Mouse (Mus musculus): ENCODE measurements at regions not wholly inside any gene's neighbourhood (a gene's known extent, or its start where the extent isn't known, plus 50 kb on each side); places are given as distances from the start of the nearest gene placed in this dataset.

DNA sequence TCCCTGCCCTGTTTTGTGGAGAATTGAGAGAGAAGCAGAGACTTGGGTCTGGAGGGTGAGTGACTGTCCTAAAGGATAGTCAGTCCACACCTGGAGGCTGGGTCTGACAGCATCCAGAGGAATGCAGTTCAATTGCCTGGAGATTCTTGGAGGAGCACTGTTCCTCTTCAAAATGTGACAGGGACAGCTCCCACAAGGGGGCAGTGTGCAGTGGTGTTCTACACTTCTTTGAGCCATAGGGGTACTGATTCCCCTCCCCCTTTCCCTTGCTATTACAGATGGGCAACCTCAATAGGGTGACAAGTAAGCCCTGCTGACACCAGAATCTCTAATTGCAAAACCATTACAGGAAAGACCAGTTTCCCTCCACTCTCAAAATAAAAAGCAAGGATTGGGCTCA, 63.7 kb upstream of the Gm773 start:
- no peak for DNase-seq

DNA sequence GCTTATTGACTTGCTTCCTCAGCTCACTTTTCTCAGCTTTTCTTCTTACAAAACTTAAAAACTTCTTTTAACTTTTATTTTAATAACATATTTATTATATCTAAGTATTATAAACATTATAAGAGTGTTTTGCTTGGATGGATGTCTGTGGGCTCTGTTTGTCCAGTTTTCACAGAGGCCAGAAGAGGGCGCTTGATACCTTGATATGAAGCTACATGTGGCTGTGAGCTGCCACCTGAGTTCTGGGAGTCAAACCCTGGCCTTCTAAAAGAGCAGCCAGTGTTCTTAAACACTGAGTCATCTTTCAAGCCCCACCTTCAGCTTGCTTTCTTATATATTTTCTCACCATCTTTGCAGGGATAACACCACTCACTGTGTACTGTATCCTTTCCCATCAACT, 61.5 kb upstream of the Gm773 start:
- DNase-seq, result peak; percentile 2

DNA sequence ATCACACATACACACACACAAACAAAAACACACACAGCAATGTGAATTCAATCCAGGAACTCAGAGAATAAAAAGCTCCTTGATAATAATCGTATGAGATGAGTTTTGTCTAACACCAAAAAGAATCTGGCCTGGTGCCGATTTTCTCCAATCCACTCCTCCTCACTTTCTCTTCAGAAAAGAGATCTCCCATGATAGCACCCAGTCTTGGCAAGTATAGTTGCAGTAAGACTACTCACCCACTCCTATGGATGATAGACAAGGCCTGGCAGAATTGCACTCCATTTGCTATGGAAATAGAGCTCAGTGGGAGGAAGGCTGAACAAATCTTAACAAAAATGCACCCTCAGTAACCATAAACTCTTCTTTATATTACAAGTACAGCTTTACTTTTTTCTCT, 57.0 kb upstream of the Gm773 start:
- DNase-seq, result no peak
